Mouse (Mus musculus) liver, postnatal 0 days (tissue): Measurements from ENCODE around the gene Abca16. TPM values are rescaled to one million over a fixed set of nuclear protein-coding genes. Genes with fewer than 3 reads are reported as not detected.
A peak's percentile ranks its signal among the peaks of the same experiment; 100 is the strongest.

Experiments
- ATAC-seq: fragments of 200-750 bp; cut with Nextera tagmentation; 2 replicates; pipeline ENCODE4 v1.8.0; 2017; ENCODE audit warnings: mild to moderate bottlenecking, moderate library complexity
- DNase-seq: peaks from one replicate; pipeline ENCODE4 v3.0.0-alpha.2; 2016
- H3K27ac ChIP-seq: fragments of 300-500 bp; sonication (generic); 2 replicates; pipeline ENCODE4 v1.5.1; 2014; ENCODE audit warnings: antibody characterized with exemption, moderate library complexity, mild to moderate bottlenecking, low read depth
- H3K27me3 ChIP-seq: fragments of 300-500 bp; sonication (generic); 2 replicates; pipeline ENCODE4 v1.6.1; 2014; ENCODE audit warnings: low read length, control low read depth, mixed read lengths; ENCODE audit not compliant: insufficient read depth
- H3K36me3 ChIP-seq: fragments of 300-500 bp; sonication (generic); replicated peaks from 2 replicates; pipeline ENCODE4 v1.6.1; 2014; ENCODE audit warnings: mild to moderate bottlenecking, control low read depth, low read length, moderate library complexity, mixed read lengths; ENCODE audit not compliant: insufficient read depth
- H3K4me1 ChIP-seq: fragments of 300-500 bp; sonication (generic); 2 replicates; pipeline ENCODE4 v1.6.1; 2014; ENCODE audit warnings: antibody characterized with exemption, mild to moderate bottlenecking, control low read depth; ENCODE audit not compliant: insufficient read depth
- H3K4me2 ChIP-seq: fragments of 300-500 bp; sonication (generic); 2 replicates; pipeline ENCODE4 v1.6.1; 2014; ENCODE audit warnings: low read depth, mild to moderate bottlenecking, low read length, moderate library complexity, mixed read lengths
- H3K4me3 ChIP-seq: fragments of 300-500 bp; sonication (generic); 2 replicates; pipeline ENCODE4 v1.5.1; 2014; ENCODE audit warnings: low read depth, low read length
- H3K9ac ChIP-seq: fragments of 300-500 bp; sonication (generic); replicated peaks from 2 replicates; pipeline ENCODE4 v1.6.1; 2014; ENCODE audit warnings: mild to moderate bottlenecking, moderate library complexity
- H3K9me3 ChIP-seq: fragments of 300-500 bp; sonication (generic); 2 replicates; pipeline ENCODE4 v1.6.1; 2016; ENCODE audit warnings: mild to moderate bottlenecking, control low read depth, low read length, mixed read lengths
- CTCF ChIP-seq: sonication (generic); IDR thresholded peaks from 2 replicates; pipeline ENCODE4 v1.5.1; 2016; ENCODE audit warnings: antibody characterized with exemption, low read depth
- EP300 ChIP-seq: IDR thresholded peaks from 2 replicates; pipeline ENCODE4 v1.6.1; 2016; ENCODE audit warnings: antibody characterized with exemption, low read depth, mild to moderate bottlenecking
- WGBS: fragments of 180-500 bp; shearing (Covaris S2); extraction: QIAGEN DNeasy Blood & Tissue Kit; methylation state at CpG from one replicate; pipeline ENCODE4 v1.1.7; 2014; ENCODE audit not compliant: insufficient replicate concordance; 5-methylcytosine and 5-hydroxymethylcytosine counted together
- polyA plus RNA-seq: library from polyadenylated mRNA; unstranded; fragments of >200 nt; fragmentation: Nextera tagmentation; extraction: Ambion mirVana; gene quantifications from 2 replicates; pipeline ENCODE4 v1.2.1, GENCODE M21; 2015

Abca16 gene
- not detected in 2 replicates for polyA plus RNA-seq

DNA sequence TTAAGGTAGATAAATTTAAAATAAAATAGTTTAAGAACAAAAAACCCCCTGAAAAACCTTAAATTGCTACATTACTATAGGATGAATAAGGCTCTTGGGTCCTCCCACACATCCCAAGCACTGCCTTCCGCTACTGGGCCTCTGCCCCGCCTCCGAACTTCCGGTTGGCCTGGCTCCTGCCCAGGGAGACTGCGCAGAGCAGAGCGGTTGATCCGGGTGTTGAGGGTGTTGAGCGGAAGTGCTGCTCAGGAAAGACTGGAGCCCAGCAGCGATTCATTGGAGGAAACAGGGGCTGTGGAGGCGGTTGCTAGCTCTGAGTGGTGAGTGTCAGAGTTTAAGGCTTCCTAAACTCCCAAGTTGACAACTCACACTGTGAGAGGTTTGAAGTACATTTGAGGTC lies at the start of gene Abca16:
TSS of gene Abca16 (plus strand) at position 201 of the 400 bp plus-strand sequence.
- Histone ChIP-seq H3K4me3 (no peak within 1 kb of the TSS), H3K27ac (no peak within 1 kb of the TSS), H3K36me3 (no peaks in the 10 kb centered on the region), H3K9ac (no peak within 1 kb of the TSS), H3K9me3 (no peaks in the 10 kb centered on the region), H3K4me2 (no peak within 1 kb of the TSS), H3K4me1 (no peaks in the 10 kb centered on the region), H3K27me3 (no peaks in the 10 kb centered on the region)
- WGBS = 70% methylated on average over 10 of the region's 10 CpGs
- TF ChIP-seq CTCF (no peak), EP300 (no peak)
- no peak for ATAC-seq
- DNase-seq = no peak

GRCm38 (mm10) chr7:120361159-120361558 lies 48.3 kb upstream of the Abca16 start:
- no peaks in the 10 kb centered on the region for H3K9me3 ChIP-seq
- ATAC-seq = no peak
- 44% methylated on average over 13 of the region's 13 CpGs for WGBS
- H3K36me3 ChIP-seq = no peaks in the 10 kb centered on the region
- no peak for DNase-seq
- H3K4me1 ChIP-seq = no peaks in the 10 kb centered on the region
- no peak overlapping the region for H3K9ac ChIP-seq
- TF ChIP-seq EP300 (no peak), CTCF (0 out of 2 replicates have a peak, but pooled peaks have one; percentile 11)
- no peaks in the 10 kb centered on the region for H3K27me3 ChIP-seq
- H3K4me2 ChIP-seq = no peak overlapping the region
- no peak overlapping the region for H3K27ac ChIP-seq
- no peak overlapping the region for H3K4me3 ChIP-seq

DNA sequence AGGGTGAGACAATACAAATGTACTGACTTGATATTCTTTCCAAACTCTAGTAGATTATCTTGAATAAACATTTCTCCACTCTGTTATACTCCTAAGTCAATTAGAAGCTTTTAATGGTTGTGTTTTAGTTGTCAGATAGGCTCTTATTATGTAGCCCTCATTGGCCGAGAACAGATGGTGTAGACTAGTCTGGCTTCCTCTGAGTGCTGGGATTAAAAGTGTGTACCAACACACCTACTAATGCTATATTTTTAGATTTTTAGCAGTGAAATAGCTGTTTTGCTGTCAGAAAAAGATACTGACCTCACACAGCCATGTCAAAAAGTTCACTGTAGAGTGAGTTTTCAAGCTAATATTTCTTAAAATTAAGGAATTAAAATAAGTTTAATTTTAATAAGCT lies 2.9 kb downstream of the Abca16 start:
- Histone ChIP-seq H3K27me3 (no peaks in the 10 kb centered on the region), H3K4me1 (no peaks in the 10 kb centered on the region), H3K9ac (no peak overlapping the region), H3K9me3 (no peaks in the 10 kb centered on the region), H3K36me3 (no peaks in the 10 kb centered on the region), H3K4me3 (no peak overlapping the region), H3K27ac (no peak overlapping the region), H3K4me2 (no peak overlapping the region)
- TF ChIP-seq EP300 (no peak), CTCF (no peak)
- ATAC-seq (no peak), DNase-seq (no peak)
- WGBS = 69% methylated on average over 1 of the region's 1 CpGs

- no peak overlapping the region for H3K9ac ChIP-seq
- no peak overlapping the region for H3K4me3 ChIP-seq
- H3K9me3 ChIP-seq = no peaks in the 10 kb centered on the region
- no peak overlapping the region for H3K4me2 ChIP-seq
- DNase-seq = no peak
- no peaks in the 10 kb centered on the region for H3K36me3 ChIP-seq
- H3K27me3 ChIP-seq = no peaks in the 10 kb centered on the region
- no peak overlapping the region for H3K27ac ChIP-seq
- no peaks in the 10 kb centered on the region for H3K4me1 ChIP-seq
- TF ChIP-seq CTCF (no peak), EP300 (no peak)
- WGBS = 18% methylated on average over 3 of the region's 3 CpGs
- no peak for ATAC-seq
Measured at GRCm38 (mm10) chr7:120426625-120427024, 17.2 kb downstream of the Abca16 start.

- Histone ChIP-seq H3K36me3 (no peaks in the 10 kb centered on the region), H3K9me3 (no peaks in the 10 kb centered on the region), H3K9ac (no peak overlapping the region), H3K4me3 (no peak overlapping the region), H3K27me3 (no peaks in the 10 kb centered on the region), H3K4me1 (no peaks in the 10 kb centered on the region), H3K4me2 (no peak overlapping the region), H3K27ac (no peak overlapping the region)
- ATAC-seq (peak; percentile 77), DNase-seq (no peak)
- no peak for TF ChIP-seq CTCF
- TF ChIP-seq EP300 = peak; percentile 68
Measured at GRCm38 (mm10) chr7:120431464-120431863, 22.0 kb downstream of the Abca16 start.

DNA sequence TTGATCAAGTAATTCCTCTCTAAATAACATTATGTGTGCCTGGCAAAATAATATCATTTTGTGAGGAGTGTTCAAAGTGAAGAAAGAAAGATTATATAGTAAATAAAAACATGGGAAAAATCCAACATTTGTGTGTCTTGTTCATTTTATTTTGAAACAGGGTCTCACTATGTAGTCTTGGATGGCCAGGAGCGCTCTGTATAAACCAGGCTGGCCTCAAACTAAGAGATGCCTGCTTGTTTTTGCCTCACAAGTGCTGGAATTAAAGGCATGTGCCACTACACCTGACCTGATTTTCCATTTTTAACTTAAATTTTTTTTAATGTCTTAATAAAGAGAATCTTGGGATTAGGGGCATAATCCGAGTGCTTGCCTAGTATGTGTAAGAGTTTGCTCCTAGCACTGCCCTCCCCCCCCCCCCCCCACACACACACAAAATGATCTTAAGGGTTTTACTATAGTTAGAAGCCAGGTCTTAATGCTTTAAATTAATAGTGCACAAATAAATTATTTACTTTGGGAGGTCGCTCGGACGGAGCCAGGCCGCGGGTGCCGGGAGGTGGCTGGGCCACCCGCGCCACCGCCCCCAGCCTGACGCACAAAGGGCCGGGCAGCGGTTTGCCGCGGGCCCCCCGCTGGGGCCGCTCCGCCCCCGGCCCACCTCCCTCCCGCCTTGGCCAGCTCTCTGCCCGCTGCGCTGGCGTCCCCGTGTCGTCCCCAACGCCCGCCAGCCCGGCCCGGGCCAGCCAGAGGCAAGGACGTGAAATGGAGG lies 94.6 kb downstream of the Abca16 start:
- Histone ChIP-seq H3K4me3 (no peak overlapping the region), H3K36me3 (no peaks in the 10 kb centered on the region), H3K4me2 (peak overlapping the region; percentile 36; the same call in 1 of the 2 replicates), H3K4me1 (no peaks in the 10 kb centered on the region), H3K9ac (no peak overlapping the region), H3K27ac (no peak overlapping the region), H3K27me3 (no peaks in the 10 kb centered on the region), H3K9me3 (no peaks in the 10 kb centered on the region)
- TF ChIP-seq EP300 = no peak
- no peak for TF ChIP-seq CTCF
- no peak for DNase-seq
- 8% methylated on average over 27 of the region's 31 CpGs for WGBS
- ATAC-seq = no peak
